Mouse (Mus musculus) hindbrain, embryonic 16.5 days (tissue): ENCODE measurements at regions not wholly inside any gene's neighbourhood (a gene's known extent, or its start where the extent isn't known, plus 50 kb on each side); places are given as distances from the start of the nearest gene placed in this dataset.

Experiments
- ATAC-seq: fragments of 200-750 bp; cut with Nextera tagmentation; 2 replicates; pipeline ENCODE4 v1.8.0; 2017; ENCODE audit warnings: moderate TSS enrichment, moderate library complexity
- H3K27ac ChIP-seq: fragments of 300-500 bp; sonication (generic); 2 replicates; pipeline ENCODE4 v1.5.1; 2014; ENCODE audit warnings: low read depth, mild to moderate bottlenecking, control low read depth, low read length, moderate library complexity
- H3K27me3 ChIP-seq: fragments of 300-500 bp; sonication (generic); replicated peaks from 2 replicates; pipeline ENCODE4 v1.6.1; 2014; ENCODE audit warnings: low read length; ENCODE audit not compliant: control insufficient read depth, insufficient read depth
- H3K36me3 ChIP-seq: fragments of 300-500 bp; sonication (generic); 2 replicates; pipeline ENCODE4 v1.6.1; 2014; ENCODE audit warnings: mild to moderate bottlenecking, low read length, moderate library complexity, mixed read lengths; ENCODE audit not compliant: control insufficient read depth, insufficient read depth
- H3K4me1 ChIP-seq: fragments of 300-500 bp; sonication (generic); 2 replicates; pipeline ENCODE4 v1.6.1; 2014; ENCODE audit warnings: low read depth, low read length; ENCODE audit not compliant: control insufficient read depth, insufficient read depth
- H3K4me2 ChIP-seq: fragments of 300-500 bp; sonication (generic); 2 replicates; pipeline ENCODE4 v1.6.1; 2014; ENCODE audit warnings: mild to moderate bottlenecking, low read length, control low read depth, moderate library complexity
- H3K4me3 ChIP-seq: fragments of 300-500 bp; sonication (generic); 2 replicates; pipeline ENCODE4 v1.5.1; 2014; ENCODE audit warnings: mild to moderate bottlenecking, low read length, control low read depth, moderate library complexity
- H3K9ac ChIP-seq: fragments of 300-500 bp; sonication (generic); 2 replicates; pipeline ENCODE4 v1.6.1; 2014; ENCODE audit warnings: low read depth, mild to moderate bottlenecking, control low read depth, low read length, moderate library complexity
- H3K9me3 ChIP-seq: fragments of 300-500 bp; sonication (generic); 2 replicates; pipeline ENCODE4 v1.6.1; 2014; ENCODE audit warnings: mild to moderate bottlenecking, low read length, moderate library complexity; ENCODE audit not compliant: control insufficient read depth
- WGBS: fragments of 180-500 bp; shearing (Covaris S2); extraction: QIAGEN DNeasy Blood & Tissue Kit; methylation state at CpG from one replicate; pipeline ENCODE4 v1.1.7; 2014; 5-methylcytosine and 5-hydroxymethylcytosine counted together

DNA sequence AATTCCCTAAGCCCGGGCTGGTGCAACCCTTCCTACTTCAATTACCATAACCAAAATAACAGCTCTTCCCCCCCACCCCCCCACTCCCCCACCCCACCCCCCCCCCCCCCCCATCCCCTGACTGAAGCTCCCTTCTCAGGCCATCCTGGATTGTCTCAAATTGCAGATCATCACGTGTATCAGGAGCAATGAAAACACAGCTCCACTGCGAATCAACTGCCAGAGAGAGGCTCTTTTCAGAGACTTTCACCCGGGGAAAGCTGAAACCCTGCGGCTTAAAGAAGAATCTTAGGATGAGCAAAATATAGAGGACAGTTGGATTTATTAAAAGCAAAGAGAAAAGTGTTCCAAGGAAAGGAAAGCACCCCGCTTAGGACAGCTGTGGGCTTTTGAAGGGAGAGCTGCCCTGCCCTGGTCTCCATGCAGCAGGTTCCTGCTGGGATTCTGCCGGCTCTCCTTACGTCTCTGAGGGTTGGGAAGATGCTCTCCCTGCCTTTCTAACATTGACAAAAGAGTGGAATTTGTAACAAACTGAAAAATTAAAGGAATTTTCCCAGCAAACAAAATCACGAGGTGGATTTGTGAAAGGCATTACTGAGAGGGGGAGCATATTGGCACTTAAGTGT lies 88.6 kb upstream of the Qrfpr start:
- peak overlapping the region; percentile 11; the same call in 1 of the 2 replicates for H3K4me3 ChIP-seq
- WGBS: 3% methylated on average over 9 of the region's 9 CpGs
- ATAC-seq: 0 out of 2 replicates have a peak, but pooled peaks have one; percentile 40
- peak overlapping the region; percentile 48 for H3K4me2 ChIP-seq
- no peak overlapping the region for H3K27ac ChIP-seq
- no peaks in the 10 kb centered on the region; the same call in 1 of the 2 replicates for H3K9me3 ChIP-seq
- no peak overlapping the region for H3K9ac ChIP-seq
- H3K27me3 ChIP-seq: no peaks in the 10 kb centered on the region
- H3K4me1 ChIP-seq: peaks cover 3% of the 10 kb centered on the region; the same call in 1 of the 2 replicates
- no peaks in the 10 kb centered on the region for H3K36me3 ChIP-seq

DNA sequence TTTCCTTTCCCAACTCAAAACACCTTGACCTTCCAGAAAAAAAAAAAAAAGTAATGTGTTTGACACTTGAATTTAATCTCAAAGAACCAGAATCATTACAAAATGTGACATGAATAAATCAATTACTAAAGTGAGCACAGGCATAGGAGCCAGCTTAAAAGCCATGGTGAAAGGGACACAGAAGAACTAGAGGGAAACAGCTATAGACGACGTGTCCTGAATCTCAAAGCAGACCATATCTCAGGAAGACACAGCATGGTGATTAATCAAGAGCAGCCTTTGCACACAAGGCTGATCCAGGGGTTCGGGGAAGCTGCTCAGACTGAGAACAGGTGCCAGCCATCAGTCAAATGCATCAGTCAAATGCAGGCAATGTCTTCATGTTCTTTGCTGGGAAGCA lies 74.7 kb upstream of the Qrfpr start:
- peak; percentile 72 for ATAC-seq
- Histone ChIP-seq H3K9ac (no peak overlapping the region), H3K4me2 (no peak overlapping the region), H3K4me1 (no peaks in the 10 kb centered on the region), H3K4me3 (no peak overlapping the region), H3K27ac (no peak overlapping the region), H3K36me3 (no peaks in the 10 kb centered on the region), H3K27me3 (no peaks in the 10 kb centered on the region), H3K9me3 (no peaks in the 10 kb centered on the region)
- 55% methylated on average over 3 of the region's 3 CpGs for WGBS

- H3K4me1 ChIP-seq: no peaks in the 10 kb centered on the region
- WGBS: 85% methylated on average over 4 of the region's 4 CpGs
- no peak overlapping the region for H3K4me2 ChIP-seq
- no peak for ATAC-seq
- H3K27me3 ChIP-seq: no peaks in the 10 kb centered on the region
- no peak overlapping the region for H3K4me3 ChIP-seq
- H3K36me3 ChIP-seq: no peaks in the 10 kb centered on the region
- no peak overlapping the region for H3K9ac ChIP-seq
- no peaks in the 10 kb centered on the region for H3K9me3 ChIP-seq
- no peak overlapping the region for H3K27ac ChIP-seq
These were observed 69.9 kb upstream of the Qrfpr start for GRCm38 (mm10) chr3:36291971-36292370.

GRCm38 (mm10) chr3:36284066-36284465 lies 62.0 kb upstream of the Qrfpr start:
- Histone ChIP-seq H3K4me2 (no peak overlapping the region), H3K9me3 (0 out of 2 replicates have a peak, but pooled peaks cover 5% of the 10 kb centered on the region), H3K9ac (no peak overlapping the region), H3K27me3 (no peaks in the 10 kb centered on the region), H3K36me3 (no peaks in the 10 kb centered on the region), H3K27ac (no peak overlapping the region), H3K4me1 (no peaks in the 10 kb centered on the region), H3K4me3 (no peak overlapping the region)
- 83% methylated on average over 5 of the region's 5 CpGs for WGBS
- no peak for ATAC-seq

DNA sequence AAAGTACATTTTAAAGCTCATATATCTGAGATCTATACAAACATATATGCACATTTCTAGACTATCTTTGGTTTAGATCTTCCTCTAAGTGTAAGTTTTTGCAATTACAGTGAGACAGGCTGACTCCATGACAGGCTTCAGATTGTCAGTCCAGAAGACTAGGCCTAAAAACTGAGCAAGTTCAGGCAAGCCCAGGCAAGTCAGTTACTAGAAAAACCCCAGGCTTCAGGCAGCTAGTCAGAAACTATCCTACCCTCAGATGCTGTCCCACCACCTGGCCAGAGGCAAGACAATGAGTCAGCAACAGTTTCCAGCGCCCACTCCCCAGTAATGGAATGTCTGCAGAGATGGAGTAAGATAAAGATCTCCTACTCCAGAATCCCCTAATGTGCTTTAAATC lies 53.4 kb upstream of the Qrfpr start:
- Histone ChIP-seq H3K9ac (no peak overlapping the region), H3K4me2 (no peak overlapping the region), H3K27me3 (no peaks in the 10 kb centered on the region), H3K27ac (no peak overlapping the region), H3K4me1 (no peaks in the 10 kb centered on the region), H3K4me3 (no peak overlapping the region), H3K9me3 (no peaks in the 10 kb centered on the region), H3K36me3 (no peaks in the 10 kb centered on the region)
- WGBS: 82% methylated on average over 1 of the region's 1 CpGs
- no peak for ATAC-seq
